Mouse (Mus musculus) adrenal gland, postnatal 36 days (tissue): ENCODE measurements around the gene Syt16. TPM values are rescaled to one million over a fixed set of nuclear protein-coding genes. Genes with fewer than 3 reads are reported as not detected.

Experiments used
- DNase-seq, 2 experiments: peaks; one replicate each; pipeline ENCODE4 v3.0.0; 2021; ENCODE audit warnings: mixed read lengths in 1 of 2
- total RNA-seq, 2 experiments: library from RNA; stranded (reverse); gene quantifications; 2 replicates each; pipeline ENCODE4 v1.2.3; 2021

The Syt16 gene
- total RNA-seq, 2 experiments from 2014 or later, result 0.16 to 0.66 TPM

DNA sequence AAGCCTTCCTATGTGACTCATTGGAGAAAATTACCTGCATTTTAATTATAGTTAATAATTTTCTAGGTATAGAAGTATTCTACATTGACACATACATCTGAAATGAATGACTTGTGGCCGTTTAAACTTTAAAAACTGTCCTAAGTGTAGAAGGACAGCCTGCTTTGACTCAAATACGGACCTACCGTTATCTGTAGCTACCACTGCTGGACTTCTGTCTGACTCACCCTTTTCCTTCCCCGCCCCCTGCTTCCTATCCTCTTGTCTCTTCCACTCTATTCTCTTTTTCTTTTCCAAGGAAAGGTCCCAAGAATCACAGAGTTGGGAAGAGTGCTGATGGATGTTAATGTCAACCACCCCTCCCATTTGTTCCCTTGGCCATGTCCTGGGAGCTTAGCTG, 222.4 kb downstream of the Syt16 start:
- DNase-seq, result no peak

DNA sequence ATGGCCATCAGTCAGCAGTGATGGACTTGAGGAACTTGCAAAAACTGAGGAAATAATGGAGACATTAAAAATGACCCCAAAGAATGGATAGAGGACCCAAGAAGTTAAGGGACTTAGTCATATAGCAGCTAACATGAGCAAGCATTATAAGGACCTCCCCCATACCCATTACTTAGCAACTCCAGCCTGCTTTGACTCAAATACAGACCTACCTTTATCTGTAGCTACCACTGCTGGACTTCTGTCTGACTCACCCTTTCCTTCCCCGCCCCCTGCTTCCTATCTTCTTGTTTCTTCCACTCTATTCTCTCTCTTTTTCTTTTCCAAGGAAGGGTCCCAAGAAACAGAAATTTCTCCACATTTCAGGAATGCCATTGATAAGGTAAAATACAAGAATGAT, 223.2 kb downstream of the Syt16 start:
- no peak for DNase-seq

DNA sequence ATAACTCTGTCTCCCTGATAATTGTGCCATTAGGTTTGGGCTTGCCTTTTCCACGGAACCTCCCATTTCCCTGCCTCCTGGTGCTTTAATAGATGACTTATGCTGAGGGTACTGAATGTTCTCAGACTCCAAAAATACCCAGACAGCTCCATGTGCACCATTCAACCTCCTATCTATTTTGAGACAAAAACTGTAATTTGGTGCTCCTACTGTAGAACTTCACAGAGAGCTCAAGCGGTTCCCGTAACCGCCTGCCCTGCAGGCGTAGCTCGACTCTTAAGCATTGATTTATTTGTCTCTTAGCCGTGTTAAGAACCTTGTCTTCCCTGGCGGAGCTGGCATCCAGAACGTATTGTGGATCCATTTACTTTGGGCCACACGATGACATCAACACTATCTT, 233.3 kb downstream of the Syt16 start:
- DNase-seq, result no peak

DNA sequence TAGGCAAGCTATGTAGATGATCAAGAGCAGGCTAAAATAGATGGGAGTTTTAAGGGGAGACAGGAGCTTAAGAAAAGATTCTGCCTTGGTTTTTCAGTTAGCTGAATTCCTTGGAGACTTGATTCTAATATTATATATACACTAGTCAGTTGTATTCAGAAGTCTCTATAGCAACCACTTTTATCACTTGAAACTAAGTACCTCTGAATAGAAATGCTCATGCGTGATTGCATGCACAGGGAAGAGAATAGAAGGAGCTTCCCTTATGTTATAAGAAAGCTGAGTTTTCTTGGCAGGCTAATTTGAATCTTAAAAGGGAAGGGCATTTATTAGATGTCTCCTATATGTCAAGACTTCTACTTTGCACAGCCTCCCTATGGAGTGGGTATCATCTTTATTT, 235.4 kb downstream of the Syt16 start:
- DNase-seq, result no peak

DNA sequence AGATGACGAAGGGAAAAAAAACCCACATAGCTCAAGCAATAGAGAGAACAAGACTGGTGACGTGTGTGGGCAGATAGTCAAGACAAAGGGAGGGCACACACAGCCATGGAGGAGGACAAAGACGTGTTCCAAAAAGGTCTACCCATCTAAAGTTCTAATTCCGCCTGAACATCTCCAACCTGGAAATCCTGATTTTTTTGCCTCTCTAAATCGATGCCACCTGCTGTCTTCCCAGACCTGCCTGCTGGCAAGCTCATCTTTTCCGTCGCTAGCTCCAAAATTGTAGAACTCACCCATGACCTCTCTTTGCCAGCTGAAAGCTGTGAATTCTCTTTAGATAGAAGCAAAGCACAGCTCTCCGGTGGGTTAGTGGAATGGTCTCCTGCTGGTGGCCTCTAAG, 238.7 kb downstream of the Syt16 start:
- DNase-seq, result no peak

DNA sequence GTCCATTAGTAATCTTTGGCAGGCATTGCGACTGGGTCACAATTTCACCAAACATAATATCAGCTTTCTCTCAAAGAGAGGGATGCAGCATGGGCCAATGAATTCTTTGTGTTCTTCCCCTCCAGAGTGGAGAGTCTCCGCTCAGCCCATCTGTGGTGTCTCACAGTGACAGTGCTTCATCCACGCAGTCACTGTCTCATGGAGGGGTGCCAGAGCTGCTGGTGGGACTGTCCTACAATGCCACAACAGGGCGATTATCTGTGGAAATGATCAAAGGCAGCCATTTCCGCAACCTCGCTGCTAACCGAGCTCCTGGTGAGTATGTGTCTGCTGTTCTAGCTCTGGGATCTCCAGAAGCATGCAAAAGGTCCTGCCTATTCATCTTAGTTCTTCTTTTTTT, 240.6 kb downstream of the Syt16 start:
- DNase-seq, result no peak

DNA sequence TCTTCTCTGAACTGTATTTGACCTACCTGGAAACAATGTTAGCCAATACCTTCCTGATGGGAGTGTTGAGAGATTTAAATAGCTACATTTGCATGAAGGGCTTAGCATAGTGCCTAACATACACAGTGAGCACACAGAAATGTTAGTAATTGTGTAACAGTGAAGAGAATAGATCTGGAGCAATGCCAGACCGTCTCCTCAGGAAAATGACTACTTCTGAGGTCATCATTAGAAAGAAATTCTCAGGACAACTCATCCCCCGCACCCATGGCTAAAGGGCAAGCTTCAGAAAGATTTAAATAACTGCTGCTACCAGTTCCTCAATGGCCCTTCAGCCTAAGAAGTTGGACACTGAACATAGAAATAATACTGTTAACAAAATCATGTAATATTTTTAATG, 241.3 kb downstream of the Syt16 start:
- peak; percentile 5 to 17 for DNase-seq

DNA sequence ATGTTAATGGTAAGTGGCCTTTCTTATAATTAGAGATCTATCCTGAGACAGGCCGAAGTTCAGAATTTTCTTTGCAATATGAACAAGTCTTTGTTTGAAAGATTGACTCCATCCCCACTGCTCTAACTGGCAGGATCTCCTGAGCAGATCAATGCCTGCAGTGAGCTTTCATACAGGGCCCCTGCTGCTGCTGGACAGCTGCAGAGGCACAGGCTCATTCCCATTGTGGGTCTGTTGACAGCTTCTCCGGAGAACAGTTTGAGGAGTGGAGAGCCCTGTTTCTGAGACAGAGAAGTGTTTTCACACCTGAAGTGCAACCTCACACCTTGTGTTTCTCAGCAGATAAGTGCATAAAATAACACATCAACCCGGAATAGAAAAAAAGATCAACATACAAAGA, 267.4 kb downstream of the Syt16 start:
- DNase-seq, result no peak

DNA sequence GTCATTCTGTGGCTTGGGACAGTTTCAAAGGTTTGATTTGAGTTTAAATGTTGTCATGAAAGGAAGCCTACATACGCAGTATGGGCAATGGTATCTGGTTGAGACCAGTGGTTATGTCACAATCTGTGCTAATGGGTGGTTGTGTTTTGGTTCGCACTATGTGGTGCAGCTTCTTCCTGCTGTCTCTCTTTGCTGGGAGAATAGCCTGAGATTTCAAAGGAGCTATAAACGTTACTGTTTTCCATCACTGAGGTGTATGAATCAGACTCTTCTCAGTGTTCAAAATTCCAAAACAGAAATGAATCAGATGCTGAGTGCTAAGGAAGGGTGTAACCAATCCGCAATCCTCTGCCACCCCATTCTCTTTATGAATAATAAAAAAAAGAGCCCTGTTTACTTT, 269.6 kb downstream of the Syt16 start:
- no peak for DNase-seq

DNA sequence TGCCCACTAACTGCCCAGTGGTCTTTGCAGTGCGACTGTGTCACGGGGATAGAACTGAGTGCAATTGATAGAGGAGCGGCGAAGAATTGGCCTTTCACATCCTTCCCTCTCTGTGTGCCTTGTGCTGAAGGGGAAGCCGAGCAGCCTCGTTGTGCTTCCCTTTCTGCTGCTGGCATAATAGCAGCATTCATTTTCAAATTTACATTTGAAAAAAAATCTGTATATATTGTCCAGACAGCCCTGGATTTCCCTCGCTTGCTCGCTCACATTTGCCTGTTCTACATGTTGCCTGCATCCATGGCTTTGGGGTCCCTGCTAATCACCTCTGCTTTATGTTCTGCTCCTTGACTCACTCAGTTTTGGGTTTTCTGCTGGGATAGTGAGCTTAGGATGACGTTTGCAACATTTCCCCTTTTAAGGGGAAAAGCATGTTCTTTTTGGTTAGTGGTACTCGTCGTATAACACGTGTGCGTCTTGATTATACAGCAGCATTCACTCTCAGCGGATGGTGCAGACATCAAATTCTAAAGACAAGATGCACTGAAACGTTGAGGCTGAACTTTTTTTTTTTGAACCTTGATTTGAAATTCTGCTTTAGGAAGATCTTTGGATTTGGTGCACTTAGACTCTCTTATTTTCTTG, 271.3 kb downstream of the Syt16 start:
- DNase-seq, result no peak

DNA sequence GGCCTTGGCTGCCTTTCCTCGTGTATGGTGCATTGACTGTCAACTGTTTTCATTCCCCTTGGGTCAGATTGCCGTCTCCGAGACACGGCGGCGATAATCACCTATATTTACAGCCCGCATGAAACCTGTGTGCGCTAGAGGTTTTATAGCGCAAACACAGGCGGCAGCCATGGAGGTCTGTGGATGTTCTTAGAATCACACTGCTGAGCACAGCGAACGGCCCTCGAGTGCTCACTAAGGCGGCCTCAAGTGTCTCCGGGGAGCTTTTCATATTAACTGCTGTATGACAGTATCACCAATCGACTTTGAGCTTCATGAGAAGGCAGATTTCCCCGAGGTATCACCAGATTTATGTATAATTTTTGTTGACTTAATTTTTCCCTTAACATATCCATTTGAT, 275.1 kb downstream of the Syt16 start:
- no peak for DNase-seq

DNA sequence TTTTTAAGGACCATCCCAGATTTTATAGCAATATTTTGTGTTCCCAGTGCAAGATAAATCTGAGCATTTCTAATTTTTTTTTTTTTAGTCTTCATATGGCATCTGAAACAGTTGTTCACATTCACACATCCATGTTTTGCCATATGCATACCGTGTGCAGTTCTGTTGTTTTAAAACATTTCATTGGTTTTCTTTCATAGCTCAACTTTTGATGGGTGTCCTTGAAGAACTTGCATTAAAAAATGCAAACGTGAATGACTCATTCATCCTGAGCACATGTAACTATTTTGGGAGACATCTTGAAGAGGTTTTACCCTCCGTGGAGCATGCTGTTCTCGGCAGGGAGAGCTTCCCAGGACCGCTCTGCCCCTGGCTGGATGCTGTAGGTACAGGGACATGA, 279.8 kb downstream of the Syt16 start:
- DNase-seq, result no peak

DNA sequence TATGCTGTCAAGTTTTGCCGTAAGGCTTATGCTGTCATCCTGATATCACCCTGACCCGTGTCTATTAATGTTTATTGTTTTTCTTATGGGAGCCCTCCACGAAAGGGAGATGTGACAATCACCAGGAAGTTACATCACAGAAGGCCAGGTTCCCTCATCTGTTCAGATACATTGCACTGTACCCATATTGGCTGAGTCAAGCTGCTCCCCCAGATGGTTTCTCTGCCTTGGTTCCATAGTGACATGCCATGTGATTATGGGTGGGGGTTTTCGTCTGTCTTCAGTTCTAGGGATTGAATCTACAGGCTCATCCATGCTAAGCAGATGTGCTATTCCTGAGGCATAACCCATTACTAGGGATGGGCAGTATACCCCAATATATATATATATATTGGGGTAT, 283.9 kb downstream of the Syt16 start:
- DNase-seq, result no peak

DNA sequence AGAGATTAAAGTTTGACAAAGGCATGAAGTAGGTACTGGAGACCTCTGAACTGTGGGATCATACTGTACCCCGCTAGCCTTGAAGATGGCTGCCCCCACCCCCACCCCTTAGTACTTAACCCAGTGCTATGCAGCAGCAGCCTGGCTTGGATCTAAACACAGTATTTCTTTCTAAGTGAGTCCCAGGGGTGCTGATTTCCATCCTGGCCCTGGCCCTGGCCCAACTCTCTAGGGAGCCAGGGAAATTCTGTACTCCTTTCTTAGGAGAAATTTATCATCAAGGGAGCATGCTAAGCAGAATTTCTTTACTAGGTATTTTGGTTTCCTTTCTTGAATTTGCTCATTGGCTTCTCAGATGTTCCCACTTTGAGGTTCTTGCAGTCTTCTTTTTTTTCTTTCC, 285.4 kb downstream of the Syt16 start:
- DNase-seq, result peak in 1 of 2 experiments; percentile 3

DNA sequence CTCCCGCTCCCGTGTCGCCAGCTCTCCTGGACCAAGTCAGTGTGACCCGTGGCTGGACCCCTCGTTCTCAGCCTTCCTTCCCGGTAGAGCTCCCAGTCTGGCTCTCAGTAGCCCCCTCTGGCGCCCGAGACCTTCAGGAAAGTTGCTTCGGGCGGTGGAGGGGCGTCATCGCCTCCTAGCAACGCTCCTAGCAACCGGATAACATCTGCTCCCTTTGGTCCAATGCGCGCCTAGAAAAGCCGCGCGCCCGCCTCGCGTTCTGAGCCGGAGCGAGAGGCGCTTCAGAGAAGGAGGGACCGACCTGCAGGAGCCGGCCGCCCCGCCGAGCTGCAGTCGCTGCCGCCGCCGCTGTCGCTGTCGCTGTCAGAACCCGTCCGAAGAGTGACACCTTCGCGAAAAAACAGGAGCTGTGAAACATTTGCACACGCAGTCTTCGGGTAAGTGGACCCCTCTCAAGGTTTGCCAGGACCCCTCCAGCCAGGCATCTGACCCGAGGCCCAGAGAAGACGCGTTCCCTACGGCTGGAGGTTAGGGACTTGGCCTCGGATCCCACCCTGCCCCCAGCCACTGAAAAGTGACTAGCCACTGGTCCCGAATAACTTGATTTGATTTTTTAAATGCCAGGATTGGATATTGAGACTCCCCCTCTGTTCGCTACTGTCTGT, 286.7 kb downstream of the Syt16 start:
- peak; percentile 45 to 53 for DNase-seq

DNA sequence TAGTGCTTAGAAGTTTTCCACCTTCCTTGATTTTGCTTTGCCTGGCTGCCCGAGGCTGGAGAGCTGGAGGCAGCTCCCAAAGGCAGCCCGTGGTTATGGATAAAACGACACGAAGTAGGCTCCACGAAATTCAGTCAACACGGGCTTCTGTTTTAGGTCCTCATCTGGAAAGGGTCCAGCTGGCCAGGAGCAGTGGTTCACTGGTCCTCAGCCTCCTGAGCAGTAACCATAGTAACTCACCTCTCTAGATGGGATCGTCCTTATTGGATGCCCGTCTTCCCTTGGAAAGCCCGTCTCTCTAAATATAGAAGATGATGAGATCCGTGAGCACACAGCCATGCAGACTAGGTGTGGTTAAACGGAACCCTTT, 287.2 kb downstream of the Syt16 start:
- DNase-seq, result no peak

DNA sequence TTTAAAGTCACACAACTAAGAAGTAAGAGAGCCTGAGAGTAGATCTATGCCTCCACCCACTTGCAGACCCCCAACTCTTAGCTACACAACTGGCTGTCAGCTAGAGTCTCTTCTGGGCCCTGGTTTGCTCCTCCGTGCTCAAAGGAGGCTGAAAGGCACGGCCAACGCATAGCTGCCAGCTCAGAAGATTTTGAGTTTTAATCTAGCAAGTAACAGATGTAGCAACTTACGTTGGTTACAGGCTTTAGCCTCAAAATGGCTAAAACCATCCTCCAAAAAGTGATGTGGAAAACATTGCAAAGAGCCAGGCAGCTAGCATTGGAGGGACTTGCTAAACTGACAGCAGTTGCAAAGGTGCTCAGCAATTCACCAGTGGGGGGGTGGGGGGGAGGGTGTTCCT, 293.5 kb downstream of the Syt16 start:
- no peak for DNase-seq

DNA sequence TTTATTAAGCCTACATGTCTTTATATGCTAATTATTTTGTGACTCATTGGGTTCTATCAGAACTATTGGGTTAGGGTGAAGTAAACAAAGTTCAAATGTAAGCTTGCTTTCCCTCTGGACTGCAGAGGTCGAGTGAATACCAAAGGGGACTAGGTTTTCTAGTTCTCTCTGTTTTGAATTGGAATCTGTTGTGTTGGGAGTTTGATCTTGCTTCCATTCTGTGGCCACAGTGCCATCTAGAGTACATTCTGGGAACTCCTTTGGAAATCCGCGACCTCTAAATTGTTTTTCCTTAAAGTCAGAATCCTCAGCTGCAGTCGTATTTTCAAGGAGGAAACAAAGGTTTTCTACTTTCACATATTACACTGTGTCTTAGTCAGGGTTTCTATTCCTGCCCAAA, 296.2 kb downstream of the Syt16 start:
- DNase-seq, result peak in 1 of 2 experiments; percentile 12

DNA sequence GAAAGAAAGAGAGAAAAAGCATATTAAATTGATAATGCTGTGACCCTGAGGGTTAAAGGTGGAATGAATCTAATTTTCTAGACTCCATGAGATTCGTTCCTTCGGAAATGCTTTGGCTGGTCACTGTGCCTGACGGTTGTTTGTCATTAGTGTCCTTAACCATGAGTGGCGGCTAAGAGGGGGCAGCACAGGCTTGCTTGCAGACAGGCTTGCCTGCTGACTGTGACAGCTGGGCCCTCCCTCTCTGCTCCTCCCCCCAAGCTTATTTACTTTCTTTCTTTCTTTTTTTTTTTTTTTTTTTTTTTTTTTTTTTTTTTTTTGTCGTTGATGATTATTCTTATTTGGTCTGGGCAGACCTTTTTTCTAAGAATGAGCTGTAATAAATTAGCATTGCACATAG, 298.9 kb downstream of the Syt16 start:
- DNase-seq, result no peak

DNA sequence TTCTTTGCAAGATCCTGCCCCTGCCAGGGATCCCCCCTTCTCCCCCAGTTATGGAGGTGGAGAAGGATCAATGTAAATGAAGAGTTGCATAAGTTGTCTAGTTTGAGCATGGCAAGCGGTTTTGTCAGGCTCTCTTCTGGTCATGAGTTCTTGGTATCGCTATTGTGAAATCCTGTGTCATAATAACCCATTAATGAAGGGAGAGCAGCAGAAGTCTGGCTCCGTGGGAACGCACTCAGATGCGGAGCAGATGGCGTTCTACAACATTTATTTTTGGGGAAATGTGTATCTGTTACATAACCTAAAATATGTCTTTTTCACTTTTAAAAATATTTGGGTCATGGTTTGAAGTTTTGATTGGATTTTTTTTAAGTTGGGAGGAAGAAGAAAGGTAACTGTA, 304.1 kb downstream of the Syt16 start:
- no peak for DNase-seq

DNA sequence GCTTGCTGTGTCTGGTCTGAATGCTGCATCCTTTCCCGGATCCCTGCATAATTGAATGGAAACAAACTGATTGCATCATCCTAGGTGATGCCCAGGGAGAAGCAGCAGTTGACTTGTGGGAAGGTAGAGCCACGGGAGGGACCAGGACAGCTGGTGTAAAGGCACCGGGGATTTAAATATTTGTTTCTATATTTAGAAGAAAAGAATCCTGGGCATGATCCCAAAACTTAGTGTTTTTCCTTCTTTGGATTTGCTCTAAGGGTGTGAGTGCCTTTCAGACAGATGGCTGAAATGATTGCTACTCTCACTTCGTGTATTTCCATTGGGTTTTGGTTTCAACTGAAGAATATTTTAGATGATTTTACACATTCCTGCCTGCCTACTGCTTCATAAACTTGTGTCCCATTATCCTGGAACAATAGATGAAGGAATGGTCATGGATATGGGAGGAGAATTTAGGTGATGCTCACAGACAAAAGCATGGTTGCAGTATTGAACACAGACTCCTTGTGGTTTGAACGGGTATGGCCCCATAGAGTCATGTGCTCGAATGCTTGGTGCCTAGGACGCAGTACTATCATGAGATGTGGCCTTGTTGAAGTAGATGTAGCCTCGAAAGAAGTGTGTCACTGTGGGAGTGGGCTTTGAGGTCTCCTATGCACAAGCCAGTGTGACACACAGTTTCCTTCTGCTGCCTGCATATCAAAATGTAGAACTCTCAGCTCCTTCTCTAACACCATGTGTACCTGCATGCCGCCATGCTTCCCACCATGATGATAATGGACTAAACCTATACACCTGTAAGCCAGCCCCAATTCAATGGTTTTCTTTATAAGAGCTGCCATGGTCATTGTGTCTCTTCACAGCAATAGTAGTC, 306.2 kb downstream of the Syt16 start:
- DNase-seq, result no peak

DNA sequence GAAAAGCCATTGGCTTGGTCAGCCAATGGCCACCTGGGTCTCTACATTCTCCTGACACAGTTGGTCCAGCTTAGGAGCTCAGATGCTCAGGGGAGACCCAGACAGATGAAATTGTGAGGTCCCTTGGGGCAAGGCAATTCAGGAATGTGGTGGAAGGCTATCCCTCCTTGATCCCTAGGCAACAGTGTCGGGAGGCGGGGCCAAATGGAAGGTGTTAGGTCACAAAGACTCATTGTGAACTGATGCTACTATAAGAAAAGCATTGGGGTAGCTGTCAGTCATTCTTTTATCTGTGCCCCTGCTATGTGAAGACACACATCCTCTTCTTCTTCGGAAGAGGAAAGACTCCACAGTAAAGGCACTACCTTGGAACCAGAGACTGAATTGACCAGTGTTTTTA, 315.1 kb downstream of the Syt16 start:
- DNase-seq, result no peak

DNA sequence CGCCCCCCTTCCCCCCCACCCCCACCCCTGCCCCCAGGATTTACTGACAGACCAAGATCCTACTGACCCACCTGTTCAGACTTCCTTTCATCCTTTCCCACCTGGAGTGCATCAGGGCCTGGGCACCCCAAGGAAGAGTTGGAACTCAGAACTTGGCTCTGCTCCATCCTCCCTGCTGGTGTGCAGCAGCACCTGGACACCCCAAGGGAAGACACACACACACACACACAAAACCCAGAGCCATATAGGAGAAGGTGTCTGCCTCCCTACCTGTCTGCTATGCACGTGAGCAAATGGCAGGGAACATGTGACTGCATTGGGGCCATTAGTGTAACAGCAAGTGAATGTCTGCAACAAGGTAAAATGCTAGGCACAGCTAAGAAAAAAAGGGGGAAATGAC, 317.8 kb downstream of the Syt16 start:
- no peak for DNase-seq
